Mouse (Mus musculus) lung, adult 2 months (tissue): ENCODE measurements at regions not wholly inside any gene's neighbourhood (a gene's known extent, or its start where the extent isn't known, plus 50 kb on each side); places are given as distances from the start of the nearest gene placed in this dataset.

ENCODE experiments used
- CTCF ChIP-seq: fragments of 200-500 bp; IDR thresholded peaks from 2 replicates; pipeline ENCODE4 v1.5.1; 2011; ENCODE audit warnings: mild to moderate bottlenecking, low read length, control low read depth; ENCODE audit not compliant: insufficient read depth
- POLR2A ChIP-seq: fragments of 200-500 bp; IDR thresholded peaks from 2 replicates; pipeline ENCODE4 v1.6.1; 2011; ENCODE audit warnings: low read depth, mild to moderate bottlenecking, control low read depth, low read length, borderline replicate concordance; ENCODE audit errors: extremely low read depth

DNA sequence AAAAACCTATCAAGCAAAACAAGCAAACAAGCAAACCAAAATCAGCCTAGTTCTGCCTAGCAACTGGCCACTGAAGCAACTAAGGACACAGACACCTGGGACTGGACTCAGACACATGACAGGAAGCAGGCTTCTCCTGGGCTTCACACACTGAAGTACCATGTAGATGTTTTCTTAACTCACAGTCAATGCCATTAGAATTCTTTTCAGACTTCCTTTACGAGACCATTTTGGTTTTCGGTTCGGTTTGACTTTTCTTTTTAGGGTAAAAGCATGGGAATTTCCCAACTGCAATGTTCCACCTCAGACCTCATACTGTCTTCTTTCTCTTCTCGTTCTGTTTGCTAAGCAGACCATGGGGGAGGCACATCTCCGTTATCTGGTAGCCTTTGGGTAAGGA is 114.7 kb upstream of the Tbl1xr1 start:
- no peak for TF ChIP-seq POLR2A
- TF ChIP-seq CTCF: no peak
